Mouse (Mus musculus) midbrain, postnatal 0 days (tissue): Measurements from ENCODE around the gene Grip1. TPM values are rescaled to one million over a fixed set of nuclear protein-coding genes. Genes with fewer than 3 reads are reported as not detected.

Experiments used
- ATAC-seq: fragments of 200-750 bp; cut with Nextera tagmentation; 2 replicates; pipeline ENCODE4 v1.8.0; 2017; ENCODE audit warnings: moderate number of reproducible peaks, mild to moderate bottlenecking, moderate TSS enrichment, moderate library complexity; ENCODE audit not compliant: low FRiP score
- DNase-seq: peaks from one replicate; pipeline ENCODE4 v3.0.0-alpha.2; 2015; ENCODE audit warnings: low spot score
- H3K27ac ChIP-seq: fragments of 300-500 bp; sonication (generic); 2 replicates; pipeline ENCODE4 v1.5.1; 2014; ENCODE audit warnings: low read depth, mild to moderate bottlenecking, low read length, mixed read lengths
- H3K27me3 ChIP-seq: fragments of 300-500 bp; sonication (generic); 2 replicates; pipeline ENCODE4 v1.6.1; 2014; ENCODE audit warnings: low read length, control low read depth, mixed read lengths; ENCODE audit not compliant: insufficient read depth
- H3K36me3 ChIP-seq: fragments of 300-500 bp; sonication (generic); 2 replicates; pipeline ENCODE4 v1.6.1; 2014; ENCODE audit warnings: low read length, control low read depth, mixed read lengths; ENCODE audit not compliant: insufficient read depth
- H3K4me1 ChIP-seq: fragments of 300-500 bp; sonication (generic); 2 replicates; pipeline ENCODE4 v1.6.1; 2014; ENCODE audit warnings: mild to moderate bottlenecking, control low read depth, antibody characterized with exemption, low read length, mixed read lengths; ENCODE audit not compliant: insufficient read depth
- H3K4me2 ChIP-seq: fragments of 300-500 bp; sonication (generic); 2 replicates; pipeline ENCODE4 v1.6.1; 2014; ENCODE audit warnings: low read depth, mild to moderate bottlenecking, low read length, mixed read lengths; ENCODE audit not compliant: poor library complexity, severe bottlenecking
- H3K4me3 ChIP-seq: fragments of 300-500 bp; sonication (generic); 2 replicates; pipeline ENCODE4 v1.5.1; 2014; ENCODE audit warnings: low read depth, mild to moderate bottlenecking, low read length, moderate library complexity
- H3K9ac ChIP-seq: fragments of 300-500 bp; sonication (generic); replicated peaks from 2 replicates; pipeline ENCODE4 v1.6.1; 2014; ENCODE audit warnings: mild to moderate bottlenecking, low read length, moderate library complexity, mixed read lengths; ENCODE audit not compliant: poor library complexity, severe bottlenecking
- H3K9me3 ChIP-seq: fragments of 300-500 bp; sonication (generic); 2 replicates; pipeline ENCODE4 v1.6.1; 2016; ENCODE audit warnings: low read length, control low read depth
- CTCF ChIP-seq: IDR thresholded peaks from 2 replicates; pipeline ENCODE4 v1.5.1; 2016; ENCODE audit warnings: antibody characterized with exemption, mild to moderate bottlenecking
- WGBS: fragments of 180-500 bp; shearing (Covaris S2); extraction: QIAGEN DNeasy Blood & Tissue Kit; methylation state at CpG from one replicate; pipeline ENCODE4 v1.1.7; 2014; 5-methylcytosine and 5-hydroxymethylcytosine counted together
- polyA plus RNA-seq: library from polyadenylated mRNA; unstranded; fragments of >200 nt; fragmentation: Nextera tagmentation; extraction: Ambion mirVana; gene quantifications from 2 replicates; pipeline ENCODE4 v1.2.1, GENCODE M21; 2015
- total RNA-seq: library from RNA; depleted of rRNA; stranded (reverse); fragments of >200 nt; gene quantifications from 2 replicates; pipeline ENCODE4 v1.2.3, GENCODE M21; 2014

Gene Grip1
- total and polyA plus RNA-seq, 2 experiments from 2014 or later, result 14.6 to 35.4 TPM

DNA sequence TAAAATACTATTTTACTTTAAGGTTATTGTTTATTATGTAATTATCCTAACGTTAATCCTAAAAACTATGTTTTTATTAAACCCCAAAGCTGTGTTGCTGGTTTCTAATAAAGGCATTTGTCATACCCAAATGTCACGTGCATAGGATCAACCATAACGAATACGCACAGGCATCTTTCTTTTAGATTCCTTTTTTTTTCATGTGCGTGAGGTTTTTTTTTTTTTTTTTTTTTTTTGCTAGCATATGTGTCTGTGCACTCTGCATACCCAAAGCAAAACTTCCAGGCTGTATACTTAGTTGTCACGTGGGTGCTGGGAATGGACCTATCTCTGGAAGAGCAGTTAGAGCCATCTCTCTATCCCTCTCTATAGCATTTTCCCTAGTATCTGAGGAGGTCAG is 660.4 kb downstream of the Grip1 start:
- Histone ChIP-seq H3K4me3 (no peak overlapping the region), H3K36me3 (no peaks in the 10 kb centered on the region), H3K9ac (no peak overlapping the region), H3K27me3 (no peaks in the 10 kb centered on the region), H3K9me3 (no peaks in the 10 kb centered on the region), H3K4me2 (no peak overlapping the region), H3K4me1 (no peaks in the 10 kb centered on the region), H3K27ac (no peak overlapping the region)
- no peak for DNase-seq
- no peak for ATAC-seq
- 74% methylated on average over 6 of the region's 6 CpGs for WGBS
- TF ChIP-seq CTCF, result no peak

DNA sequence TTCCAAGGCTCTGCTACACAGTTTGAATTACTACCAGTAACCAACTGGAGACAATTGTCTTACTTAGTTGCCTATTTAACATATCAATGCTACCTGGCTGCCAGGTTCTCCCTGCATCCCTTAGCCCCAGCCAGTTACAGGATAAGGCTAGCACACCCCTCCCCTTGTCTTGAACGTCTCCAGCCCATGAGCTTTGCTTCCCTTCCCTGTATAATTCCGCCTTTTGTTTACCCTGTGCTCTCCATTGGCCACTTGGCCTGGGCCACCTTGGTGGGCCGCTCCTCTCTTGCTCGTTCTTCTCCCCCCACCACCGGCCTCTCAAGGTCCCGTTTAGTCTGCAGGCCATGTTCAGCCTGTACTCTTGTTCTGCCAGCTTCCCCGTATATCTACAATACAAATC is 660.9 kb downstream of the Grip1 start:
- Histone ChIP-seq H3K4me2 (no peak overlapping the region), H3K27ac (no peak overlapping the region), H3K27me3 (no peaks in the 10 kb centered on the region), H3K36me3 (no peaks in the 10 kb centered on the region), H3K9ac (no peak overlapping the region), H3K4me1 (no peaks in the 10 kb centered on the region), H3K4me3 (no peak overlapping the region), H3K9me3 (no peaks in the 10 kb centered on the region)
- DNase-seq (no peak), ATAC-seq (no peak)
- TF ChIP-seq CTCF, result no peak
- WGBS, result 44% methylated on average over 7 of the region's 7 CpGs

DNA sequence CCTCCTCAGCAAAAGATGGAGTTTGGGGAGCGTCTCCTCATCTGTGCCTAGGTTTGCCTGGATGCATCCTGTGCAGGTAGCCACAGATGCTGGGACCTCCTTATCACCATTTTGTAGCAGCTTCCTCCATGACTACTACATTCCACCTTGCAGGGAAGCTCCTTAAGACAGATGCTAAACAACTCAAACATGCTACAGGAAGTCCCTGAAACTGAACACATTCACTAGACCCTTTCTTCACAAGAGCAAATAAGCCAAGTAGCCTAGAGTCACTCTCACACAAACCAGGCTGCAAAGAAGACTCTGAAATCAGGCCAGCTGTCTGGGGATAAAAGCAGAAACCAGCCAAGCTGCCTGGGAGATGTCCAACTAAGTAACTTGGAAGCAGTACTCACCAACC is 661.6 kb downstream of the Grip1 start:
- Histone ChIP-seq H3K4me3 (no peak overlapping the region), H3K9me3 (no peaks in the 10 kb centered on the region), H3K27me3 (no peaks in the 10 kb centered on the region), H3K36me3 (no peaks in the 10 kb centered on the region), H3K27ac (no peak overlapping the region), H3K9ac (no peak overlapping the region), H3K4me2 (no peak overlapping the region), H3K4me1 (no peaks in the 10 kb centered on the region)
- DNase-seq (no peak), ATAC-seq (no peak)
- WGBS, result 100% methylated on average over 1 of the region's 1 CpGs
- no peak for TF ChIP-seq CTCF

DNA sequence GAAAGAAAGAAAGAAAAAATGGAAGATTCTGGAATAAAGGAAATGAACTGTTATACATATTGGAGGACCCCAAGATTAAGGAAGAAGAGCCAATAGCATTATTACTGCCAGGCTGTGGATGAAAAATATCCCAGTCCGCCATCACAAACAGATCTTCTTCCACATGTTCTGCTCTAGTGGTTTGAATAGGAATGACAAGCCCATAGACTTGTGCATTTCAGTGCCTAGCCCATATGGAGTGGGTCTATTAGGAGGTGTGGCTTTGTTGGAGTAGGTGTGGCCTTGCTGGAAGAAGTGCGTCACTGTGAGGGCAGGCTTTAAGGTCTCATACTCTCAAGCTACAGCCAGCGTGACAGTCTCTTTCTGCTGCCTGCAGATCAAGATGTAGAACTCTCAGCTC is 670.1 kb downstream of the Grip1 start:
- Histone ChIP-seq H3K9ac (no peak overlapping the region), H3K36me3 (no peaks in the 10 kb centered on the region), H3K27ac (no peak overlapping the region), H3K4me3 (no peak overlapping the region), H3K4me1 (no peaks in the 10 kb centered on the region), H3K27me3 (no peaks in the 10 kb centered on the region), H3K9me3 (no peaks in the 10 kb centered on the region), H3K4me2 (no peak overlapping the region)
- ATAC-seq (no peak), DNase-seq (no peak)
- 93% methylated on average over 3 of the region's 3 CpGs for WGBS
- TF ChIP-seq CTCF, result peak; percentile 13; the same call in 1 of the 2 replicates

DNA sequence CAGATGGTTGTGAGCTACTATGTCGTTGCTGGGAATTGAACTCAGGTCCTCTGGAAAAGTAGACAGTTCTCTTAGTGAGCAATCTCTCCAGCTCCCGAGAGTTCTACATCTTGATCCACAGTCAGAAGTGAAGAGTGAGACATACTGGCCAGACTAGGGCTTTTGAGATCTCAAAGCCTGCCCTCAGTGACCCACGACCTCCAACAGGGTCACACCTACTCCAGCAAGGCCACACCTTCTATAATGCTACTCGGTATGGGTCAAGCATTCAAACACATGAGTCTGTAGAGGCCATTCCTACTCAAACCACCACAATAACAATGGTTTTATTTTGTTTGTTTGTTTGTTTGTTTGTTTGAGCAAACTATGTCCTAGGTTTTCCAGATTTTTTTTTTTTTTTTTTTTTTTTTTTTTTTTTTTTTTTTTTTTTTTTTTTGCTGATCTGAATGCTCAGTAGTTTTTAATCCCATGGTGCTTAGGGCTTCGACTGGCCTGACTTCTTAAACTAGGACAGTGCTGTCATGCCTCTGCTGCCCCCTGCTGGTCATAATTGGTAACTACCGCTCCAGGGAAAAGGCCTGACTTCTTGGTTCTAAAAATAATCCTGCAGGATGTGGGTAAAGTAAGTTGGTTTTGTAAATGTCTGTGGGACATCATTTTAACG is 671.3 kb downstream of the Grip1 start:
- no peak overlapping the region for H3K27ac ChIP-seq
- ATAC-seq (0 out of 2 replicates have a peak, but pooled peaks have one; percentile 56), DNase-seq (peak; percentile 92)
- no peak overlapping the region for H3K9ac ChIP-seq
- H3K36me3 ChIP-seq, result no peaks in the 10 kb centered on the region
- no peak overlapping the region for H3K4me2 ChIP-seq
- H3K27me3 ChIP-seq, result no peaks in the 10 kb centered on the region
- H3K4me3 ChIP-seq, result no peak overlapping the region
- WGBS, result 53% methylated on average over 7 of the region's 7 CpGs
- TF ChIP-seq CTCF, result peak; percentile 91
- H3K4me1 ChIP-seq, result no peaks in the 10 kb centered on the region
- H3K9me3 ChIP-seq, result no peaks in the 10 kb centered on the region

DNA sequence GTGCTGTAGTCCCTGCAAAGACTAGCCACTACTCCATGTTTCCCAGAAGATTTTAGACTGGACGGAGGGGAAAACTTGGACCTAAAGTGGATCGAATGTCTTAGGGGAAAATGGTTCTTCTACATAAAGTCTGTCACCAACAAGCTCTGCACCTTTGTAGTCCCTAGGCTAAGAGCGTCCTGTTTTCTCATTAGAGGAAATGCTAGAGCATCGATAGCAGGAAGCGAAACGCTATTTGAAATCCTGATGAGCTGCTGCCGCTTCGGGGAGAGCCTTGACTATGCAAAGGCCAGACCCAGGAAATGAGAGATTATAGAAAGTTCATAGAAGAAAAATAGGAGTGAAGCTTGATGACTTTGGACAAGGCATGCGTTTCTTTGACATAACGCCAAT is 671.8 kb downstream of the Grip1 start:
- H3K27me3 ChIP-seq, result no peaks in the 10 kb centered on the region
- no peak overlapping the region for H3K4me2 ChIP-seq
- no peaks in the 10 kb centered on the region for H3K9me3 ChIP-seq
- 77% methylated on average over 10 of the region's 10 CpGs for WGBS
- no peaks in the 10 kb centered on the region for H3K36me3 ChIP-seq
- H3K4me1 ChIP-seq, result no peaks in the 10 kb centered on the region
- H3K4me3 ChIP-seq, result no peak overlapping the region
- ATAC-seq (no peak), DNase-seq (no peak)
- no peak for TF ChIP-seq CTCF
- H3K27ac ChIP-seq, result no peak overlapping the region
- no peak overlapping the region for H3K9ac ChIP-seq
